Mouse (Mus musculus) CD4-positive, CD25-positive, alpha-beta regulatory T cell (primary cell): Measurements from ENCODE around the gene Gm9602. TPM values are rescaled to one million over a fixed set of nuclear protein-coding genes. Genes with fewer than 3 reads are reported as not detected.

Experiments
- polyA plus RNA-seq: library from polyadenylated mRNA; unstranded; fragments of 100-300 nt; shearing (Covaris generic); gene quantifications from one replicate; pipeline ENCODE4 v1.2.1, GENCODE M21; 2017

The Gm9602 gene
- not detected for polyA plus RNA-seq

DNA sequence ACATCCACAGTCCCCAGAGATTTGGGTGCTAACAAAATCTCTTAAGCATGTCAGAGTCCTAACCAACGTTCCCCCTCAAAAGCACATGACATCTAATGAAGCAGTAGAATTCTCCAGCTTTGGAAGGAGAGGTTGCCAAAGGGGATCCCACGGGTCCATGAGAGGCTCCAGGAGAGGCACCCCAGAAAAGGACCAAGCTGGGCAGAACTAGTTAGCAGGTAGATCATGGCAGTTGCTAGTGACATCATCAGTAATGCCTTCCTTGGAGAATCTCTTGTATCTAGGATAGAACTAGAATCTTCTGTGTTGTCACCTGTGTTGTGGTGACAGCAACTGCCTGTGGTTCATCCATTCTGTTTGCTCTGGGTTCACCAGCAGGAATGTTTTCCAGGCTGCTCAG is at the start of gene Gm9602:
Gene Gm9602 (plus strand): TSS at position 301 of the 400 bp plus-strand sequence.

Other genes with a start within 250 kb of the Gm9602 start
- gene Gm3047, start 220.9 kb upstream of the Gm9602 start, polyA plus RNA-seq = not detected
- not detected for gene Gm8159, start 144.0 kb upstream of the Gm9602 start, polyA plus RNA-seq
- gene Gm3239, start 112.1 kb upstream of the Gm9602 start, polyA plus RNA-seq = not detected
- not detected for gene Gm7876, start 67.1 kb upstream of the Gm9602 start, polyA plus RNA-seq
- gene Gm3252, start 49.6 kb upstream of the Gm9602 start, polyA plus RNA-seq = 0.96 TPM
- not detected for gene Gm3269, start 61.8 kb downstream of the Gm9602 start, polyA plus RNA-seq
- gene Gm3264, start 79.2 kb downstream of the Gm9602 start, polyA plus RNA-seq = not detected
- not detected for gene Gm3278, start 116.1 kb downstream of the Gm9602 start, polyA plus RNA-seq
- gene Gm8297, start 207.6 kb downstream of the Gm9602 start, polyA plus RNA-seq = not detected
- not detected for gene Gm3298, start 239.6 kb downstream of the Gm9602 start, polyA plus RNA-seq